Mouse (Mus musculus): Measurements from ENCODE around the gene Ppp4r2. TPM values are rescaled to one million over a fixed set of nuclear protein-coding genes. Genes with fewer than 3 reads are reported as not detected.

Gene Ppp4r2
- polyA plus RNA-seq, 1 experiment from 2014 or later: 15.1 TPM

GRCm38 (mm10) chr6:100889340-100889739, 55.9 kb downstream of the Ppp4r2 start:
- H3K27me3 ChIP-seq: no peaks in the 10 kb centered on the region
- WGBS: 71% methylated on average over 6 of the region's 6 CpGs
- ATAC-seq (ENCODE audit: low FRiP score, low read depth): no peak
- H3K27ac ChIP-seq (replicated peaks): no peak overlapping the region
- H3K9me3 ChIP-seq: no peaks in the 10 kb centered on the region
- H3K36me3 ChIP-seq: no peaks in the 10 kb centered on the region
- H3K9ac ChIP-seq: no peak overlapping the region
- H3K4me1 ChIP-seq (replicated peaks): no peaks in the 10 kb centered on the region
- no peak overlapping the region for H3K4me3 ChIP-seq
- no peak overlapping the region for H3K4me2 ChIP-seq

DNA sequence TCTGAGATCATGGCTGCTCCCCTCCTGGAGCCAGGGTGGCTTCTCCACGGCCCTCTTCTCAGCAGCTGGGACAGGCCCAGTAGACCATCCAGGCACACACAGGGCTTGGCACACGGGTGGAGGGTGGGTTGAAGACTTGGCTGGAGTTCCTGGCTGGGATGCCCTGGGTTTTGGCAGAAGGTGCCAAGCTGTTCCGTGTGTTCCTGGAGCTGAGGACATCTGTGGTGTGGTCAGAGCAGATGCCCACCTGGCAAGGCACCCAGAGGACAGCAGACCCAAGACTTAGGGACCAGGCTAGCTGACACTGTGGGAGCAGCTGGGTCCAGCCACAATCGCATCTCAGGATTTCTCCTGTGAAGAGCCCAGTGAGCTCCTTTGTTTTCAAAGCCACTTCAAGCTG, 59.1 kb downstream of the Ppp4r2 start:
- H3K36me3 ChIP-seq: no peaks in the 10 kb centered on the region
- WGBS: 64% methylated on average over 4 of the region's 4 CpGs
- no peak overlapping the region for H3K4me2 ChIP-seq
- no peak overlapping the region; the same call in 1 of the 2 replicates for H3K27ac ChIP-seq (replicated peaks)
- H3K4me3 ChIP-seq: no peak overlapping the region
- no peaks in the 10 kb centered on the region for H3K27me3 ChIP-seq
- no peaks in the 10 kb centered on the region for H3K9me3 ChIP-seq
- H3K4me1 ChIP-seq (replicated peaks): no peaks in the 10 kb centered on the region
- no peak overlapping the region for H3K9ac ChIP-seq
- ATAC-seq (ENCODE audit: low FRiP score, low read depth): peak; percentile 87

GRCm38 (mm10) chr6:100893073-100893472, 59.7 kb downstream of the Ppp4r2 start:
- Histone ChIP-seq H3K4me3 (no peak overlapping the region), H3K4me2 (no peak overlapping the region), H3K36me3 (no peaks in the 10 kb centered on the region), H3K9ac (no peak overlapping the region), H3K27me3 (no peaks in the 10 kb centered on the region), H3K9me3 (no peaks in the 10 kb centered on the region), H3K27ac (replicated peaks) (peak overlapping the region; percentile 43), H3K4me1 (replicated peaks) (no peaks in the 10 kb centered on the region)
- 74% methylated on average over 5 of the region's 5 CpGs for WGBS
- no peak for ATAC-seq (ENCODE audit: low FRiP score, low read depth)

DNA sequence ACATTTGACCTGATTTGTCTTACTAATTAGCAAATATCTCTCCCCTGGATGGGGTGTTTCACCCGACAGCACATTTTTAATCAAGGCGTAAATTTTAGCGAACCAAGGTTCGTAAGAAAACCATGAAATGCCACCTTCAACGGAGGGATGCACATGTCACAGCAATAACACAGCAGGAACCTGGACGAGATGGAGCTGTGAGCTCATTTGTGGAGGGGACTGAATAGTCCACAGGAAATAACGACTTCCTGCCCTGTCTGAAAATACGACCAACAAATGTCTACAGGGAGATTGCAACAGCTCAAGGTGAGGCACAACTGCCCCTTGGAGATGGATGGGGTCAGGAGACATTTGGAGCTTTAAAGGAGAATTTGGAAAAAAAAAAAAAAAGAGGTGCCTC, 61.8 kb downstream of the Ppp4r2 start:
- Histone ChIP-seq H3K9me3 (no peaks in the 10 kb centered on the region), H3K4me1 (replicated peaks) (no peaks in the 10 kb centered on the region), H3K27ac (replicated peaks) (no peak overlapping the region), H3K9ac (no peak overlapping the region), H3K4me2 (no peak overlapping the region), H3K4me3 (no peak overlapping the region), H3K27me3 (no peaks in the 10 kb centered on the region), H3K36me3 (no peaks in the 10 kb centered on the region)
- no peak for ATAC-seq (ENCODE audit: low FRiP score, low read depth)
- 51% methylated on average over 8 of the region's 8 CpGs for WGBS

GRCm38 (mm10) chr6:100896883-100897282, 63.5 kb downstream of the Ppp4r2 start:
- no peaks in the 10 kb centered on the region for H3K4me1 ChIP-seq (replicated peaks)
- no peak overlapping the region for H3K4me3 ChIP-seq
- no peaks in the 10 kb centered on the region for H3K36me3 ChIP-seq
- ATAC-seq (ENCODE audit: low FRiP score, low read depth): no peak
- H3K27me3 ChIP-seq: no peaks in the 10 kb centered on the region
- no peak overlapping the region for H3K27ac ChIP-seq (replicated peaks)
- no peak overlapping the region for H3K9ac ChIP-seq
- H3K4me2 ChIP-seq: no peak overlapping the region
- 72% methylated on average over 5 of the region's 5 CpGs for WGBS
- H3K9me3 ChIP-seq: no peaks in the 10 kb centered on the region

- H3K27me3 ChIP-seq: peaks cover 2% of the 10 kb centered on the region; the same call in 1 of the 2 replicates
- no peak overlapping the region for H3K4me3 ChIP-seq
- H3K36me3 ChIP-seq: no peaks in the 10 kb centered on the region
- H3K9me3 ChIP-seq: no peaks in the 10 kb centered on the region
- no peaks in the 10 kb centered on the region for H3K4me1 ChIP-seq (replicated peaks)
- ATAC-seq (ENCODE audit: low FRiP score, low read depth): no peak
- H3K27ac ChIP-seq (replicated peaks): no peak overlapping the region
- 40% methylated on average over 5 of the region's 5 CpGs for WGBS
- no peak overlapping the region for H3K9ac ChIP-seq
- H3K4me2 ChIP-seq: no peak overlapping the region
Observed at GRCm38 (mm10) chr6:100904463-100904862, 71.0 kb downstream of the Ppp4r2 start.

DNA sequence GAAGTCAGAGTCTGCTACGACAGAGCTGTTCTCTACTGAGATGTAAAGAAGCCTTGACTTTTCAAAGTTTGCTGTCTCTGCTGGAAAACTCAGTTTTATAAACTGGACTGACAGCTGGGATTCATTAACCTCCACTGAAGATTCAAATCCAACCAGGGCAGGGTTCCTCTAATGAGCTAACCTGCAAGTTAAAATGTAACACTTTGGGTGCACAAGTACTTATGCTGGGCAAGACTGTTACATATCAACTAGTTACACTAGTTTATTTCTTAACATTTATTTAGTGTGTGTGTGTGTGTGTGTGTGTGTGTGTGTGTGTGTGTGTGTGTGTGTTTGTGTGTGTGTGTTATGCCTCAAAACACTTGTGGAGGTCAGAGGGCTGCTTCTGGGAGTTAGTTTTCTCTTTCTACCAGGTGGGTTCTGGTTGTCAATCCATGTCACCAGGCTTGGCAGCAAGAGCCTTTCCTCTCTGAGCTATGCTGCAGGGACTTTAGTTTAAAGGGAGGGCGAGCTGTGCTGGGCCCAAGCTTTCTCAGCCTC, 76.8 kb downstream of the Ppp4r2 start:
- H3K9ac ChIP-seq: no peak overlapping the region
- no peaks in the 10 kb centered on the region for H3K4me1 ChIP-seq (replicated peaks)
- H3K36me3 ChIP-seq: no peaks in the 10 kb centered on the region
- H3K4me2 ChIP-seq: no peak overlapping the region
- ATAC-seq (ENCODE audit: low FRiP score, low read depth): no peak
- no peak overlapping the region for H3K27ac ChIP-seq (replicated peaks)
- H3K27me3 ChIP-seq: peaks cover 2% of the 10 kb centered on the region; the same call in 1 of the 2 replicates
- H3K4me3 ChIP-seq: no peak overlapping the region
- WGBS: 78% methylated on average over 2 of the region's 2 CpGs
- no peaks in the 10 kb centered on the region for H3K9me3 ChIP-seq

Other genes starting within 250 kb of the Ppp4r2 start
- 8.9 and 10.1 TPM in 2 replicates for gene Shq1, start 162.5 kb upstream of the Ppp4r2 start, polyA plus RNA-seq (2015; fragmentation: Nextera tagmentation; extraction: Ambion mirVana)
- 2.1 and 2.5 TPM in 2 replicates for gene Gxylt2, start 128.9 kb upstream of the Ppp4r2 start, polyA plus RNA-seq (2015; fragmentation: Nextera tagmentation; extraction: Ambion mirVana)

All from hindbrain, embryonic 15.5 days (tissue).